Mouse (Mus musculus) bone marrow, adult 2 months (tissue): ENCODE results near the gene Sprr2a1.
"Not testable (repeated sequence)": the region's sequence is repeated elsewhere in the genome, so short reads cannot be mapped to it uniquely, and the experiment has no call there.

Experiments
- CTCF ChIP-seq: fragments of 200-500 bp; IDR thresholded peaks from 2 replicates; pipeline ENCODE4 v1.5.1; 2011; ENCODE audit warnings: low read length, control low read depth; ENCODE audit not compliant: control insufficient read depth, insufficient read depth
- POLR2A ChIP-seq: fragments of 200-500 bp; IDR thresholded peaks from 2 replicates; pipeline ENCODE4 v1.6.1; 2011; ENCODE audit warnings: low read depth, mild to moderate bottlenecking, control low read depth, low read length, borderline replicate concordance; ENCODE audit not compliant: control insufficient read depth

DNA sequence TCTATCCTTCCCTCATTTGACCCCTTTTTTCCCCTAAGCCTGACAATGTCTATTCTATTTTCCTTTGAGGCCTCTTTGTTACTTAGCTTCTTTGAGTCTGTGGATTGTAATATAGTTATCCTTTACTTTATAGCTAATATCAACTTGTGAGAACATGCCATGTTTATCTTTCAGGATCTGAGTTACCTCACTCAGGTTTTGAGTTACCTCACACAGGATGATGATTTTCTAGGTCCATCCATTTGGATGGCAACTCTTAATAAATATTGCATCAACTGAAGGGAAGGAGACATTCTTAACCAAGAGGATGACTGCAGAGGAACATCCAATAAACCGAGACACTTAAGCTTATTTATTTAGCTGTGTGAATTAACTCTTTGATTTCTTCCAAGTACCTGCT is 3.5 kb upstream of the Sprr2a1 start:
- not testable (repeated sequence) for TF ChIP-seq CTCF, POLR2A
